Mouse (Mus musculus): ENCODE results near the gene Dnajc25.

Gene Dnajc25

GRCm38 (mm10) chr4:59069276-59069675, 74.4 kb downstream of the Dnajc25 start:
- DNase-seq (ENCODE audit: extremely low spot score, low spot score): no peak
